Mouse (Mus musculus) granulocyte monocyte progenitor cell, adult 5-6 weeks (primary cell): ENCODE results near the gene Raly. TPM values are rescaled to one million over a fixed set of nuclear protein-coding genes. Genes with fewer than 3 reads are reported as not detected.
A peak's percentile ranks its signal among the peaks of the same experiment; 100 is the strongest.
"Not testable (repeated sequence)": the region's sequence is repeated elsewhere in the genome, so short reads cannot be mapped to it uniquely, and the experiment has no call there.

Experiments used
- ATAC-seq: replicated peaks from 2 replicates; pipeline ENCODE4 v1.8.0; 2016; ENCODE audit warnings: mild to moderate bottlenecking, moderate TSS enrichment, inconsistent platforms; ENCODE audit not compliant: poor library complexity, severe bottlenecking
- total RNA-seq, 2 experiments: library from RNA; stranded (forward) in 1 of 2; stranded (reverse) in 1 of 2; fragments of 200-712, 200-1000 nt in 1 of 2; fragments of >200 nt in 1 of 2; fragmentation: Nextera tagmentation in 1 of 2; gene quantifications; 2 replicates each; pipeline ENCODE4 v1.2.3; 2014 to 2017

Gene Raly
- total RNA-seq, 2 experiments from 2014 or later, result 190 to 211 TPM

GRCm38 (mm10) chr2:154832471-154832870 is 41.6 kb downstream of the Raly start:
- no peak for ATAC-seq

GRCm38 (mm10) chr2:154834149-154834865 is 43.4 kb downstream of the Raly start:
- ATAC-seq, result no peak

GRCm38 (mm10) chr2:154836537-154836936 is 45.6 kb downstream of the Raly start:
- no peak for ATAC-seq

GRCm38 (mm10) chr2:154848086-154848485 is 57.2 kb downstream of the Raly start:
- ATAC-seq, result no peak

GRCm38 (mm10) chr2:154855383-154855782 is 64.5 kb downstream of the Raly start:
- ATAC-seq, result peak; percentile 48; the same call in 1 of the 2 replicates

GRCm38 (mm10) chr2:154863672-154864071 is 72.8 kb downstream of the Raly start:
- ATAC-seq, result no peak

- ATAC-seq, result no peak
Measured at GRCm38 (mm10) chr2:154865696-154866095, 74.8 kb downstream of the Raly start.

GRCm38 (mm10) chr2:154868106-154868505 is 77.2 kb downstream of the Raly start:
- no peak for ATAC-seq

GRCm38 (mm10) chr2:154869954-154870641 is 79.2 kb downstream of the Raly start:
- ATAC-seq, result no peak

- ATAC-seq, result no peak
Measured at GRCm38 (mm10) chr2:154876621-154877020, 85.7 kb downstream of the Raly start.

- no peak for ATAC-seq
Measured at GRCm38 (mm10) chr2:154891585-154891984, 100.7 kb downstream of the Raly start.

GRCm38 (mm10) chr2:154892201-154893044 is 101.5 kb downstream of the Raly start, which contains the start of gene Eif2s2:
Gene Eif2s2 (minus strand): TSS chr2:154892935.
- ATAC-seq, result peak; percentile 95

GRCm38 (mm10) chr2:154893045-154893385 is 102.1 kb downstream of the Raly start:
- 0 out of 2 replicates have a peak, but pooled peaks have one; percentile 2 for ATAC-seq

GRCm38 (mm10) chr2:154893548-154893947 is 102.7 kb downstream of the Raly start:
- ATAC-seq, result no peak

GRCm38 (mm10) chr2:154899004-154899403 is 108.1 kb downstream of the Raly start:
- ATAC-seq, result not testable (repeated sequence)

GRCm38 (mm10) chr2:154899412-154899811 is 108.5 kb downstream of the Raly start:
- not testable (repeated sequence) for ATAC-seq

GRCm38 (mm10) chr2:154902111-154902510 is 111.2 kb downstream of the Raly start:
- peak; percentile 80 for ATAC-seq

- ATAC-seq, result no peak
Measured at GRCm38 (mm10) chr2:154905796-154906195, 114.9 kb downstream of the Raly start.

GRCm38 (mm10) chr2:154908223-154908622 is 117.3 kb downstream of the Raly start:
- ATAC-seq, result not testable (repeated sequence)

- ATAC-seq, result no peak
Measured at GRCm38 (mm10) chr2:154909789-154910188, 118.9 kb downstream of the Raly start.
